Mouse (Mus musculus) heart, postnatal 0 days (tissue): ENCODE measurements around the gene Stum.

Source experiments
- CTCF ChIP-seq: IDR thresholded peaks from 2 replicates; pipeline ENCODE4 v1.5.1; 2016; ENCODE audit warnings: antibody characterized with exemption, control low read depth, low read depth
- EP300 ChIP-seq: IDR thresholded peaks from 2 replicates; pipeline ENCODE4 v1.6.1; 2016; ENCODE audit warnings: antibody characterized with exemption, low read depth

GRCm38 (mm10) chr1:180530457-180531263, 47.4 kb upstream of the Stum start:
- TF ChIP-seq CTCF: no peak
- TF ChIP-seq EP300: no peak
